Mouse (Mus musculus) yolk sac, embryonic 10.5 days (tissue): ENCODE measurements around the gene Dclk3.

Source experiments
- DNase-seq: peaks from one replicate; pipeline ENCODE4 v3.0.0-alpha.2; 2017; ENCODE audit warnings: low spot score

Dclk3 gene

DNA sequence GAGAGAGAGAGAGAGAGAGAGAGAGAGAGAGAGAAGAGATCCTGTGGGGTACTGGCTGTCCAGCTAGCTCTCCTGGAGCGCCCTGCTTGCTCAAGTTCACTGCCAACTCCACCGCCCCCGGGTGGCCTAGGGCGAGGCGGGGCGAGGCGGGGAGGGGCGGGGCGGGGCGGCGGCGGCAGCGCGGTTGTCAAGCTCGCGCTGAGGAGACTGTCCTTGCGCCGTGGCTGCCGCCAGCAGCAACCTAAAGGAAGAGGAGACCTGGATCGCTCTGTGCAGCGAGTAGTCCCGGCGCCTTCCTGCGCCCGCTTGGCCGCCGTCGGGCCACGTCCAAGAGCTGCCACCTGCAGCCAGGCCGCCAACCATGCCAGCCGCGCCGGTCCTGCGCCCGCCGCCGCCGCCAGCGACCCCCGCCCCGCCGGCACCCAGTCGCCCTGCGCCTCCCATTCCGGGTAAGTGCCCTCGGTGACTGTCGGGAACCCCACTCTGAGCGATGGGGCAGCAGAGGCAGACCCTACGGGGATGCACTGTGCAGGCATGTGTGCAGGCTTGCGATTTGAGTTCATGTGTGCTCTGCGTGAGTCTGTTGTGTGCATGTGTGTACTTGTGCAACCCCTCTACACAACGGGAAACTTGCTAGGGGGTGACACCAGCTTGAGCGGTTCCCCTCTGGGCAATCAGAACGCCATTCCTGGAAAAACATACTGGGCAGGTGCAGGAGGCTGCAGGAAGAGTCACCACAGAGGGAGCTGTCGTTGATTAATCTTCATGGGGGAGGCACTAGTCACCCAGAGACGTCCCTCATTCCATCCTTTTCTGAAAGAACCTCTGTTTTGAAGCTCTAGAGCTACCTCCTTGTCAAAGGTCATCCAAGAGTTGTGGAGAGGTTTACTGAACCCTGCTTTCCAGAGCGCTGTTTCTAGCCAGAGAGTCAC is at the start of gene Dclk3:
Gene Dclk3, plus strand, starts transcription at position 178 of the 932 bp plus-strand sequence.
- peak; percentile 44 for DNase-seq

- no peak for DNase-seq
Observed at GRCm38 (mm10) chr9:111390016-111390415, 48.9 kb upstream of the Dclk3 start.

DNA sequence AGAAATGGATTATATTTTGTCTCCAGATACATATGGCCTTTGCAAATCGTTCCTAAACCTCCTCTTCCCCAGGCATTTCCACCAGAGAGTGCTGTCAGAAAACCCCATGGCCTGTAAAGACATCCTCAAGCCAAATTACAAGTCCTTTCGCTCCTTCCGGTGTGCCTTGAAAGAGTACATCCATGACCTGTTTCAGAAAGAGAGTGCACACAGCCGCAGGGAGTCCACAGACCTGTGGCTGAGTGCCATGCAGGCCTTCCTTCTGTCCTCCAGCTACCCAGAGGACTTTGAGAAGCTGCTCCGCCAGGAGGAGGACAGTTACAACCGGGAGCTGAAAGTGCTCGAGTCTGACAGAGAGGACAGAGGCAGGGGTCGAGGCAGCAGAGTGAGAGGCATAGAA is 47.8 kb upstream of the Dclk3 start:
- DNase-seq, result no peak

DNA sequence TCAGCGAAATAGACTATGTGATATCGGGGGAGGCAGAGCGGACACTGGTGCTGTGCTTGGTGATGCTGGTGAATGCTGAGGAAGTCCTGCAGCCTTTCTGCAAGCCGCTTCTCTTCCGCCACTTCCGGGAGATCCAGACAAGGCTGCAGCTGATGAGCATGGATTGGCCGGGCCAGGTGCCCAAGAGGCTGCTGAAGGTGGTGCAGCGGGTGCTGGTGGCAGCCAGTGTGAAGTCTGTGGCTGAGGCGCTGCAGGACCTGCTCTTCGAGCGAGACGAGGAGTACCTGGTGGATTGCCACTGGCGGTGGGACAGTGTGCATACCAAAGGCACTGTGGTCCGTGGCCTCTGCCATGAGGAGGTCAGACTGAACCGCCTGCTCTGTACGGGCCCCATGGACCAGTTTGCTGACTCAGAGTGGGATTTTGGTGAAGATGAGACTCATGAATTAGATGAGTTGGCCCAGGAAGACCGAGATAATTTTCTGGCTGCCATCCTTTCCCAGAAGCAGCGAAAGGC is 46.9 kb upstream of the Dclk3 start:
- no peak for DNase-seq

DNA sequence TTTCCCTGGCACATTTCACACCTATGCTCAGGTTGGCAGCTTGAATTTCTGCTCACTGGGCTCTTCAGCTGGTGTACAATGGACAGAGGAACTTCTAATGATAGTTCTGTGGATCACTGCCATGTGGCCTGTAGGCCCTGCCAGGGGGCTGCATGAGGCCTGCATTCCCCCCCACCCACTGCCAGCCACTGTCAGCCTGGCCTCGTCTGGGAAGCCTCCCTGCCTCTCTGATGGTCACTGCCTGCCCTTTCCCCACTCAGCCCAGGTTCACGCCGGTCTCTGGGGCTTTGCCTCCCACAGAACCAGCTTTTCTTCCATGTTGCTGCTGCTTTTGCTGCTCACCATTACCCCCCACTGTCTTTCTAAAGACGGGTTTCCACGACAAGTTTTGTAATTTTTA is 43.6 kb upstream of the Dclk3 start:
- no peak for DNase-seq

GRCm38 (mm10) chr9:111398059-111398458 is 40.8 kb upstream of the Dclk3 start:
- DNase-seq, result no peak

- DNase-seq, result no peak
Observed at GRCm38 (mm10) chr9:111400089-111400488, 38.8 kb upstream of the Dclk3 start.

- no peak for DNase-seq
Observed at GRCm38 (mm10) chr9:111403159-111403558, 35.7 kb upstream of the Dclk3 start.

DNA sequence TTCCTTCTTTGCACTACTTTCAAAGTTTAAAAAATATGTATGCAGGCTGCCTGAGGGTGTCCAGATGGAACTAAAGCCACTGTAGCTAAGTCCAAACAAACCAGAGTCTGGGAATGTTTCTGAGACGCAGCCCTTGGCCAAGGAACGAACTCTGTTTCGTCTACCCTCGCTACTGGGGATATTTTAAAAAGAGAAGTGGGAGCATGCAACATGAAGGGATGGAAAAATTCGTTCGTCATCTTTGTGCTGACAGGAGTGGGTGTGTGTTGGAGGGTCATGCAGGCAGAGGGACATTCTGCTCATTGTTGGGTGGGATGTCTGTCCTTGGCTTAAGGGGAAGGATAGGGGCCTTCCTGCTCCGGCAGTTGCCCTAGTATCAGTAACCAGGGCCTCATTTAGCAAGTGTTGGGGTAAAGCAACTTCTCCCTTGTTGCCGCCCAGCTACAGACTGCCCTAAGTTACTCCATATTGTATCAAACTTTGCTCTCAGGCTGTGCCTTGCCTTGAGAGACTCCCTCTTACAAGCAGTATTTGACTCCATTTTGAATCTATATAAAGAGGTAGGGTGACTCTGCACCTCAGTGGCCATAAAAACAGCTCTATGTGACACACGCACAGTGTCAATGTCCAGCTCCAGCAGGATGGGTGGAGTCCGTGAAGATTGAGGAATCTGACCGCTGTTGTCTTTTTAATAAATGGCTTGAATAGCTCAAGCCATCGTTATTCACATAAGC is 34.4 kb upstream of the Dclk3 start:
- no peak for DNase-seq

- DNase-seq, result no peak
Observed at GRCm38 (mm10) chr9:111405080-111405428, 33.8 kb upstream of the Dclk3 start.

- DNase-seq, result no peak
Observed at GRCm38 (mm10) chr9:111408012-111408411, 30.9 kb upstream of the Dclk3 start.

- no peak for DNase-seq
Observed at GRCm38 (mm10) chr9:111408427-111408826, 30.5 kb upstream of the Dclk3 start.

GRCm38 (mm10) chr9:111412471-111413160 is 26.3 kb upstream of the Dclk3 start:
- DNase-seq, result no peak

DNA sequence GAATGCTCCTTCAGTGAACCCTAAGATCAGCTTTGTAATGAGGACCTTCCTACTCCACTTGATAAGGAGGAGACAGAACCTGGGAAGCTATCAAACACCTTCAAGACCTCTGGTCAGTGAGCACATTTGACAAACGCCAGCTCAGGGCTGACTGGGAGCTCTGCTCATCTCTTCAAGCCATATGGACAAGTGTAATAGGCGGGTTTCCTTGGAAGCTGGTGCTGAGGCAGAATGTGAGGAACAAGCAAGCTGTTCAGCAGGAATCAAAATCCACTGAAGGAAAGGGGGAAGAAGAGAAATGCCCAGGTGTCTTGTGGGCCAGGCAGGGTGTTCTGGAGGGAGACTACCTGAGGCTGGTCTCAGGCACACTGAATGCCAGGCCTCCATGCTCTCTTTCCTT is 17.0 kb upstream of the Dclk3 start:
- no peak for DNase-seq

DNA sequence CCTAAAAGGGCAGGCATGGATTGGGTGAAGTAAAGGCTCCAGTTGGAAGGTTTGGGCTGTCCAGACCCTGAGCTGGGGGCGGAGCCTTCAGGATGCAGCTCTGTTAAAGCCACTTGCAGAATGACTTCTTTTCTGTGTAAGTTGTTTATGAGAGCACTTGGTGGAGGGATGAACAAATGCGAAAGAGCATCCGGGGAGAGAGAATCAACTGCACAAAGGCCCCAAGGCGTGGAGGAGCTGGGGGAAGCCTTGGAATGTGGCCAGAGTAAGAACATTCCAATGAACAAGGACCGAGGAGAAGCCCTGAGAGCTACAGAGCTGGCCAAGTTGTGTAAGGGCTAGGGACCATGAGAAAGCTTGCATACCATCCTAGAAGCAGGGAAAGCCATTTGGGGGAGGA is 16.3 kb upstream of the Dclk3 start:
- DNase-seq, result no peak

DNA sequence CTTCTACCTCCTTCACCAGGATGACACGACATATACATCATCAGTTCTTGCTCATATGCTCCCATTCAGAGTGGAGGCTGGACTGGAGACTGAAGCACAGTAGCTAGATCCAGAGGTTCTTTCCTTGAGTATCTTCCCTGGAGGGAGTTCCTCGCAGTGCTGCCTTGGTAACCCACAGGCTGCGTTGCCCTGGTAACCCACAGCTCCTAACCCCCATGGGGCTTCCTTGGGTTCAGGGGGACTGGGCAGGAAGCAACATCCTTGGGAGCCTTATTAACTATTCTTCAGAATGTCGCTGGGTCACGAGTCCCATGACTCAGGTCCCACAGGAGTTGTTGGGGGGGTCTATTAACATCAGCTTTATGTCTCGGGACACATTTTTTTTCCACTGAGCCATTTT is 13.8 kb upstream of the Dclk3 start:
- DNase-seq, result no peak

DNA sequence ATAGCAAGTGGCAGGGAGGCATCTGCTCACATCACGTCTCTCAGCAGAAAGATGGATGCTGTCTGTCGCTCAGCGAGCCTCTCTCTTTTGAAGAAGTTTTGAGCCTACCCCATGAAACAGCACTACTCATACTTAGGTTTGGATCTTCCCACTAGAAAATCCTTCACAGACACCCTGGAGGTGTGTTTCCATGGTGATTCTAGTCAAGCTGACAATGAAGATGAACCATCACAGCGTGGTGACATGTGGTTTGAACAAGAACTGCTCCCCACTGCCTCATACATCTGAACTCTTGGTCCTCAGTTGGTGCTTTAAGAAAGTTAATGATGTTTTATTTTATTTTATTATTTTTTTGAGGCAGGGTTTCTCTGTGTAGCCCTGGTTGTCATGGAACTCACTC is 12.9 kb upstream of the Dclk3 start:
- DNase-seq, result no peak

DNA sequence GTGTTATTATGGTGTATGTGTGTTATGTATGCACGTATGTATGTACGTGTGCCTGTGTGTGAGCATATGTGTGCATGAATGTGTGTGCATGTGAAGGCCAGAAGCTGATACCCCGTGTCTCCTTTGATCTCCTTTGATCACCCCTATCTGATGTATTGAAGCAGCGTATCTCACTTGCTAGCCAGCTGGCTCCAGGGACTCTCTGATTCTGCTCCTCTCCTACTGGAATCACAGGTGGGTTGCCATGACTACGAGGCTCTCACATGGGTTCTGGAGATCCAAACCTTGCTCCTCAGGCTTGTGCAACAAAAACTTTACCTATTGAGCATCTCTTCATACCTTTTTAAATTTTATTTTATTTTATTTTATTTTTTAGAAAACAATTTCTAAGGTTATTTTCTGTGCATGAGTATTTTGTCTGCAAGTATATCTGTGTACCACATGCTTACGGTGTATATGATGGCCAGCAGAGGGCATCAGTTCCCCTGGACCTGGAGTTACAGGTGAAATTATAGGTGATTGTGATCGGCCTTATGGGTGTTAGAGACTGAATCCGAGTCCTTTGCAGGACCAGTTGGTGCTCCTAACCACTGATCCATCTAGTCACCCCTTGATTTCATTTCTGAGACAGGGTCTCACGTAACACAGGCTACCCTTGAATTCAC is 10.9 kb upstream of the Dclk3 start:
- no peak for DNase-seq

DNA sequence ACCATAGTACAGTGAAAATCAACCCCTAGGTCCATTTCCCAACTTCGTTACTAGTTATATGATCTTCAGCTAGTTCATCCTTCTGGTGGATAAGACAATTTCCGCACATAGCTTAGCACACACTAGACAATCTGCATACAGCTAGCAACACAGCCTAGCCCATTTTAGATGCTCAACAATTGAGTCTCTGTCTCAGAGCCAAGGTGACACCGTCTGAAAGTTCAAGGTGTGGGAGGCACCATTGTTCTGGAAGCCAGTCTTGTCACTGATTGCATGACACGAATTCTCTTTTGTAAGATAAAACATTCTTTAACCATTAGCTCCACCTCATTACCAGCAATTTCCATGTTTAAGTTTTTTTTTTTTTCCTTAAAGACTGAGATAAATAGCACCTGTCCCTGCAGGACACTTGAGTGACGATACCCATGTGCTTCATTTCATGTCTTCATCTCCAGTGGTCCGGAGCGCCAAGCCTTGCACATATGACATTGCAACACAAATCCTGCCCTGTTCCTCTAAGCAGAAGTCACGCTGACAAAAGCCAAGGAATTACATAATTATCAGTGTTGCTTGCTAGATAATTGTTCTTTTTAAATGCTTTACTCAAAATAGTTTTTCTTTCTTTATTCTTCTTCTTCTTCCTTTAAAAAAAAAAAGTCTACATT is 10.1 kb upstream of the Dclk3 start:
- no peak for DNase-seq

DNA sequence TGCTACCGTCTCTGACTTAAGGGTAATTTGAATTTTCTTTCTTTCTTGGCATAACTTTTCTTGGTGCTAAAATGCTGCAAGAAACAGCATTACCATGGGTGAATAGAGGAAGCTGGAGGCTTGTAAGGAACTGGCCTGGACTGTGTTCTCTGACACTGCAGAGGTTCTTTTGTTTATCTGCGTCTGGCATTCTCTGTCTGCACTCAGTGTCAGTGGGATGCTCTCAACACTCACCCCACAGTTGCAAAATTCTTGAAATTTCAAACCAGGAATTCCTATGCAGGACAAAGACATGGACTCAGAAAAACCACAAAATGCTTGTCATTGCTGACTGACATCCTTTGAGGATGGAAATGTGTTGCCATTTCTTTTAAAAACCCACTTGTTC is 9.5 kb upstream of the Dclk3 start:
- peak; percentile 25 for DNase-seq

DNA sequence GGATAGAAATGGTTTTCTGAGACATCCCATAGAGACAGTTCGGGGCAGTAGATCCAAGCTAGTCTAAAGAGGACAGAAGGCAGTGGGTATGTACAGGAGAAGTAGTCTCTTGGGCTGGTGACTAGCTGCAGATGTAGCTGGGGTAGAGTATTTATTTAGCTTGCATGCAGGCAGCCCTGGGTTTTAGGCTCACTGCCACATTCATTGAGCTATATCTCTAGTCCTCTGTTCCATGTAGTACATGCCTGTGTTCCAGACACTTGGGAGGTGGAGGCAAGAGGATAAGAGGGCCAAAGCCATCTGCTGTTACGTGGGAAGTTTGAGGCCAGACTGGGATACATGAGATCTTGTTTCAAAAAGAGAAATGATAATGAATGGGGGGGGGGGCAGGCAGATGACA is 3.5 kb upstream of the Dclk3 start:
- DNase-seq, result no peak

GRCm38 (mm10) chr9:111439836-111440201 is 938 bp downstream of the Dclk3 start:
- DNase-seq, result no peak
